Mouse (Mus musculus) liver, embryonic 14.5 days (tissue): Measurements from ENCODE around the gene Serpinb1b.

Experiments
- CTCF ChIP-seq: IDR thresholded peaks from 2 replicates; pipeline ENCODE4 v1.5.1; 2016; ENCODE audit warnings: antibody characterized with exemption, low read depth, control low read depth
- EP300 ChIP-seq: IDR thresholded peaks from 2 replicates; pipeline ENCODE4 v1.6.1; 2016; ENCODE audit warnings: antibody characterized with exemption, low read depth

DNA sequence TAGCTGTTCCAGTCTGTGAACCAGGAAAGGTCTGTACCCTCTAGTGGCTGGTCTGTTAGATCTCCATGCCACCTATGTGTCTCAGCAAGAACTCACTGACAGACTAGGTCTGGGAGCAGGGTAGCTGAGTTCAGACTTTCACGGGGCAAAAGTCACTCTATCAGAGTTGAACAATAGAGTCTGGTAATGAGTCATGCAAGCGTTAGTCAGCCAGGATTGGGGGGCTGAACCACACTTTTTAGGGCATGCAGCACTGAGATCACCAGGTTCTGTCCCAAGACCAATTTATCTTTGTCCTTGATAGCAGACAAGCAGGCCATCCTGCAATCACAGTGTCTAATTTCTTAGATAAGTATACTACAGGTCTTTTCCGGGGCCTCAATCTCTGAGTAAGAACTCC, 63.1 kb downstream of the Serpinb1b start:
- TF ChIP-seq CTCF (no peak), EP300 (no peak)
